Mouse (Mus musculus) stomach, postnatal 0 days (tissue): ENCODE measurements around the gene Ctdnep1. TPM values are rescaled to one million over a fixed set of nuclear protein-coding genes. Genes with fewer than 3 reads are reported as not detected.

Experiments used
- ATAC-seq: fragments of 200-750 bp; cut with Nextera tagmentation; 2 replicates; pipeline ENCODE4 v1.8.0; 2017; ENCODE audit not compliant: low FRiP score, low TSS enrichment
- DNase-seq: peaks from one replicate; pipeline ENCODE4 v3.0.0-alpha.2; 2016; ENCODE audit warnings: low spot score
- H3K27ac ChIP-seq: fragments of 300-500 bp; sonication (generic); replicated peaks from 2 replicates; pipeline ENCODE4 v1.5.1; 2014; ENCODE audit warnings: mild to moderate bottlenecking, control low read depth
- H3K27me3 ChIP-seq: fragments of 300-500 bp; sonication (generic); 2 replicates; pipeline ENCODE4 v1.6.1; 2014; ENCODE audit warnings: low read length; ENCODE audit not compliant: control insufficient read depth, insufficient read depth
- H3K36me3 ChIP-seq: fragments of 300-500 bp; sonication (generic); 2 replicates; pipeline ENCODE4 v1.6.1; 2014; ENCODE audit warnings: low read length, mixed read lengths; ENCODE audit not compliant: control insufficient read depth, insufficient read depth
- H3K4me1 ChIP-seq: fragments of 300-500 bp; sonication (generic); replicated peaks from 2 replicates; pipeline ENCODE4 v1.6.1; 2014; ENCODE audit warnings: antibody characterized with exemption; ENCODE audit not compliant: control insufficient read depth, insufficient read depth
- H3K4me2 ChIP-seq: fragments of 300-500 bp; sonication (generic); replicated peaks from 2 replicates; pipeline ENCODE4 v1.6.1; 2014; ENCODE audit warnings: low read depth, mild to moderate bottlenecking, control low read depth, moderate library complexity
- H3K4me3 ChIP-seq: fragments of 300-500 bp; sonication (generic); 2 replicates; pipeline ENCODE4 v1.5.1; 2014; ENCODE audit warnings: low read depth, low read length, control low read depth
- H3K9ac ChIP-seq: fragments of 300-500 bp; sonication (generic); 2 replicates; pipeline ENCODE4 v1.6.1; 2014; ENCODE audit warnings: mild to moderate bottlenecking, low read length, control low read depth, mixed read lengths
- H3K9me3 ChIP-seq: fragments of 300-500 bp; sonication (generic); 2 replicates; pipeline ENCODE4 v1.6.1; 2016; ENCODE audit warnings: low read length; ENCODE audit not compliant: control insufficient read depth
- CTCF ChIP-seq: IDR thresholded peaks from 2 replicates; pipeline ENCODE4 v1.5.1; 2016; ENCODE audit warnings: antibody characterized with exemption, low read depth, mild to moderate bottlenecking, moderate library complexity
- EP300 ChIP-seq: optimal IDR thresholded peaks from 2 replicates; pipeline ENCODE3; 2016; ENCODE audit warnings: antibody characterized with exemption
- whole genome bisulfite sequencing: fragments of 180-500 bp; shearing (Covaris S2); extraction: QIAGEN DNeasy Blood & Tissue Kit; methylation state at CpG from one replicate; pipeline ENCODE4 v1.1.7; 2014; 5-methylcytosine and 5-hydroxymethylcytosine counted together
- polyA plus RNA-seq: library from polyadenylated mRNA; unstranded; fragments of >200 nt; fragmentation: Nextera tagmentation; extraction: Ambion mirVana; gene quantifications from 2 replicates; pipeline ENCODE4 v1.2.1, GENCODE M21; 2015

The Ctdnep1 gene
- polyA plus RNA-seq, 1 experiment from 2014 or later = 13.1 TPM

- 0% methylated on average over 15 of the region's 15 CpGs for WGBS
- H3K36me3 ChIP-seq = peaks cover 19% of the 10 kb centered on the region
Observed at GRCm38 (mm10) chr11:69991711-69992110, 10.8 kb downstream of the Ctdnep1 start.

GRCm38 (mm10) chr11:69992396-69992795 lies 11.4 kb downstream of the Ctdnep1 start:
- H3K4me1 ChIP-seq = no peaks in the 10 kb centered on the region; the same call in 1 of the 2 replicates
- peaks cover 19% of the 10 kb centered on the region for H3K36me3 ChIP-seq
- peak overlapping the region; percentile 50 for H3K9ac ChIP-seq
- WGBS = 55% methylated on average over 10 of the region's 10 CpGs
- peak overlapping the region; percentile 70 for H3K4me2 ChIP-seq
- DNase-seq = no peak
- ATAC-seq = no peak
- peak overlapping the region; percentile 73 for H3K4me3 ChIP-seq
- no peaks in the 10 kb centered on the region for H3K27me3 ChIP-seq
- TF ChIP-seq CTCF (no peak), EP300 (no peak)
- H3K27ac ChIP-seq = 0 out of 2 replicates have a peak overlapping the region, but pooled peaks have one; percentile 5
- H3K9me3 ChIP-seq = no peaks in the 10 kb centered on the region

More at GRCm38 (mm10) chr11:69991711-69992110, 10.8 kb downstream of the Ctdnep1 start:
- DNase-seq (no peak), ATAC-seq (peak; percentile 2; the same call in 1 of the 2 replicates)
- TF ChIP-seq CTCF = no peak
- no peak for TF ChIP-seq EP300
- Histone ChIP-seq H3K4me3 (peak overlapping the region; percentile 73), H3K4me1 (no peaks in the 10 kb centered on the region; the same call in 1 of the 2 replicates), H3K27ac (peak overlapping the region; percentile 95), H3K27me3 (no peaks in the 10 kb centered on the region), H3K4me2 (peak overlapping the region; percentile 70), H3K9ac (peak overlapping the region; percentile 90), H3K9me3 (no peaks in the 10 kb centered on the region)

- DNase-seq (no peak), ATAC-seq (no peak)
- Histone ChIP-seq H3K9me3 (no peaks in the 10 kb centered on the region), H3K4me1 (no peaks in the 10 kb centered on the region; the same call in 1 of the 2 replicates), H3K27me3 (no peaks in the 10 kb centered on the region), H3K4me3 (no peak overlapping the region; the same call in 1 of the 2 replicates), H3K27ac (0 out of 2 replicates have a peak overlapping the region, but pooled peaks have one; percentile 5), H3K4me2 (peak overlapping the region; percentile 70), H3K36me3 (peaks cover 19% of the 10 kb centered on the region), H3K9ac (no peak overlapping the region; the same call in 1 of the 2 replicates)
- TF ChIP-seq EP300 (no peak), CTCF (no peak)
- 85% methylated on average over 3 of the region's 3 CpGs for WGBS
Observed at GRCm38 (mm10) chr11:69992932-69993331, 12.0 kb downstream of the Ctdnep1 start.

- no peaks in the 10 kb centered on the region; the same call in 1 of the 2 replicates for H3K4me1 ChIP-seq
- no peak overlapping the region for H3K4me2 ChIP-seq
- ATAC-seq = no peak
- no peaks in the 10 kb centered on the region for H3K27me3 ChIP-seq
- no peaks in the 10 kb centered on the region for H3K9me3 ChIP-seq
- WGBS = 80% methylated on average over 11 of the region's 11 CpGs
- no peak for TF ChIP-seq EP300
- peak; percentile 36; the same call in 1 of the 2 replicates for TF ChIP-seq CTCF
- H3K9ac ChIP-seq = no peak overlapping the region
- no peak for DNase-seq
- no peak overlapping the region for H3K27ac ChIP-seq
- no peak overlapping the region for H3K4me3 ChIP-seq
- H3K36me3 ChIP-seq = peaks cover 20% of the 10 kb centered on the region
Observed at GRCm38 (mm10) chr11:69994401-69995090, 13.6 kb downstream of the Ctdnep1 start.

GRCm38 (mm10) chr11:69995391-69995960 lies 14.5 kb downstream of the Ctdnep1 start, which contains the start of gene Phf23:
TSS of gene Phf23 (plus strand) at chr11:69995777.
- DNase-seq = peak; percentile 99
- ATAC-seq = peak; percentile 85
- Histone ChIP-seq H3K36me3 (peaks cover 20% of the 10 kb centered on the region), H3K9me3 (no peaks in the 10 kb centered on the region), H3K4me3 (peak within 1 kb of the TSS; percentile 92), H3K27me3 (no peaks in the 10 kb centered on the region), H3K4me1 (no peaks in the 10 kb centered on the region; the same call in 1 of the 2 replicates), H3K4me2 (peak within 1 kb of the TSS; percentile 69), H3K9ac (peak within 1 kb of the TSS; percentile 90), H3K27ac (peak within 1 kb of the TSS; percentile 98)
- WGBS = under 1% methylated on average over 29 of the region's 36 CpGs
- TF ChIP-seq EP300 (peak; percentile 74), CTCF (peak; percentile 70)
